Mouse (Mus musculus): ENCODE measurements at regions not wholly inside any gene's neighbourhood (a gene's known extent, or its start where the extent isn't known, plus 50 kb on each side); places are given as distances from the start of the nearest gene placed in this dataset.
"Not testable (repeated sequence)": the region's sequence is repeated elsewhere in the genome, so short reads cannot be mapped to it uniquely, and the experiment has no call there.

DNA sequence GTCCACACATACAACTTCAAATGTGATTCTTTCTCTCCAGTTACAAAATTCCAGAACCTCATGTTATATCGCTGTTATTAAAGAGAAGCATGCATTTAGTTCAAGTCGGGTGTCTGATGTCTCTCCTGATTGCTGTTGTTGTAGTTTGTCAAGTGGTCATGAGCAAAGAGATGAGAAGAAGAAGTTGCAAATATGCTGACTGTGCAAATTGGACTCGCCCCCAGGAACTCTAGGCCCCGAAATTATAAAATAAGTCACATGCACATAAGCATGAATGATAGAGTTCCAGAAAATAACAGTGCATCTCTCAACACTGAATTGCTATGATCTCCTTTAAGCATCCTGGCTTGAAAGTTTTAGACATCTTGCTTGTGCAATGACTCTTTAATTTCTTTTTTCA is 53.3 kb downstream of the Kif2b start:
- no peak for DNase-seq (ENCODE audit: low spot score)

- DNase-seq (ENCODE audit: low spot score) = no peak
These were observed 98.1 kb downstream of the Kif2b start for GRCm38 (mm10) chr11:91479236-91479635.

GRCm38 (mm10) chr11:91463578-91464401 is 113.6 kb downstream of the Kif2b start:
- no peak for DNase-seq (ENCODE audit: low spot score)

- DNase-seq (ENCODE audit: low spot score) = no peak
These were observed 115.4 kb downstream of the Kif2b start for GRCm38 (mm10) chr11:91461946-91462345.

DNA sequence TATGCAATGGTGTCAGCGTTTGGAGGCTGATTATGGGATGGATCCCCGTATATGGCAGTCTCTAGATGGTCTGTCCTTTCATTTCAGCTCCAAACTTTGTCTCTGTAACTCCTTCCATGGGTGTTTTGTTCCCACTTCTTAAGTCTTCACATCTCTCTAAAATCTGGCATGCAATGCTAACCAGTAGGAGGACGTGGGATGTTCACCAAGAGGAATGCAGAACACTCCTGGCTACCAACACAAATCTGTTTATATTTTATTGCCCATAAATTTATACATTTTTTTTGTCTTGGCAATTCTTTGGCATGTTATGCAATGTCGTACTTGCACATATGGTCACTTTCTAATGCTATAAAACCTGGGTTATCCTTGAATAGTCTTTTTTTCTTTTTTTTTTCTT is 135.0 kb downstream of the Kif2b start:
- DNase-seq (ENCODE audit: low spot score) = no peak

DNA sequence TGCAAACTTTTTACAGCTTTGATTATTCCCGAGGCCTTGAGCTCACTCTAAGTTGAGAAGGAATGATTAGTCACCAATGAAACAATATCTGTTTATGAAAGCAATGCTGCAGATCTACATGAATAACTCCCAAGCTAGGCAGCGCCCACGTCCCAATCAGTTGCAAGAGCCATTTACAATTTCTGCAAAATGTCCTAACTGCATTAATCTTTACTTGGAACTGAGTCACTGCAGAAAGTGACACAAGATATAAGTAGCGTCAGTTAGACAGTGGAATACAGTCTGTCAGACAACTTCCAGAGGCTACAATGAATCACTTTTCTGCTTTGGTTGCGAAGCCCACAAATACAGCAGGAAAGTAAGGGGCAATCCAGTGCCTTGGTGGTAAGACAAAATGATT is 145.2 kb downstream of the Kif2b start:
- DNase-seq (ENCODE audit: low spot score) = no peak

DNA sequence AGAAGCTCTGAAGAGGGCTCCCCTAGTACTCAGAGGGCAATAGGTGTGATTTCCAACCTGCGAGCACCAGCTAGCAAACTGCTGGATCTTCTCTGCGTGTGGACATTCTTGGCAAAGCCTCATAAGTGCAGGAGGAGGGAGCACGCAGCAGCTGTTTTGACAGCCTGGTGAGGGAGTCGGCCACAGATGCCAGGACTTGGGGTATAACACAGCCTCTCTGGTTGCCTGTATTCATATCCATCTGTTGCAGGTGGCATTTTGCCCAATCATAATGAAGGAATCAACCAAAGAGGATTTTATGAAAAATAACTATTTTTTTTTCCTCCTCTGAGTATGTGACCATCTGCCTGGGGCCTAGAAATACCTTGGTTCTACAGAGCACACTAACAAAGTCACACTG is 150.6 kb downstream of the Kif2b start:
- DNase-seq (ENCODE audit: low spot score) = no peak

- DNase-seq (ENCODE audit: low spot score) = no peak
These were observed 190.2 kb downstream of the Kif2b start for GRCm38 (mm10) chr11:91387172-91387571.

DNA sequence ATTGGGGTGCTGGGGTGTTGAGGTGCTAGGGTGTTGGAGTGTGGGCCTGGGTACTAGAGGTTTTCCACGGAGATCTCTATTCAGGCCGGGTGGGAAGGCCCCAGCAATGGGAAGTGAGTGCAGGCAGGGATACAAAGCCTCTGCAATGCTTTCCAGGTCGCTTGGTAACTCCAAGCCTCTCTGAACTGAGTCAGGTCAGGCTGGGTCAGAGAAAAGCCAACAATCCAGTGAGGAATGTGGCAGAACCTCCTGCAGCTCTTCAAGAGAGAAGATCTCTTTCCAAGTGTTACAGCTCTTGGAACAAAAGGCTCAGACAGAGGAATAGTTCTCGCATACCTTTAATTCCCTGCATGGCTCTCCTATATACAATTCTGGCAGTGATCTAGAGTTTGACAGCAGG is 220.3 kb downstream of the Kif2b start:
- peak; percentile 25 for DNase-seq (ENCODE audit: low spot score)

DNA sequence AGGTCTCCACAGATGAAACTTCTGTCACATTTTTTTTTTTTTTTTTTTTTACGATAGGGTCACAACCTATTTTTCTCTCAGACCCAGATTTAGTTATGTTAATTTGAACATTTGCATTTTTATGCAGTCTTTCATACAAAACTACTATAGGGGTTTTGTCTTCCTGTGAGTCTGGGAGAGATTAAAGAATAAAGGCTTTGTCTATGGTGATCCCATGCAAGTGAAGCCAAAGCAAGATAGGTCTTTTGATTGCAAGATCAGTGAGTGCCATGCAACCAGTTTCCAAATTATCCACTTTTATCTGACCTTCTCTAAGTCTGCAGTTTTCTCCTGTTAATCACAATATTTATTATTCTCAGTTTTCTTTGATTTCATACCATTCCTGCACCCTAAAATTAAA is 234.7 kb downstream of the Kif2b start:
- DNase-seq (ENCODE audit: low spot score) = no peak

DNA sequence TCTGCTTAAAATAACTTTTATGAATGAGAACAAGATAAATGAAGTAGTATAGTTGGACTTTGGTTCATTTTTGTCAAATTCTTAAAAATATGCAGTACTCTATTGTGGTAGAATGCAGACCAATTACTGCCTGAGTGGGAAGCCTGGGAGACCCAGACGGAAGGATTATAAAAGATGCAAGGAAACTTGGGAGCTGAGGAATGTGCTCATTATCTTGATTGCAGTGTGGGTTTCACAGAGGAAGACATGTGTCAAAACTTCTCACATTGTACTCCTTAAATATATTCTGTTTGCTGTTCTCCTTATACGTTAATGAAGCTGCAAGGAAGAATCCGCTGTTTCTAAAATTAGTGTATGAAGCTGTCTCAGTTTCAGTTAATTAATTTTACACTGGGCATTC is 244.3 kb downstream of the Kif2b start:
- DNase-seq (ENCODE audit: low spot score) = no peak

GRCm38 (mm10) chr11:91327543-91327942 is 249.8 kb downstream of the Kif2b start:
- no peak for DNase-seq (ENCODE audit: low spot score)

GRCm38 (mm10) chr11:91310212-91310742 is 267.1 kb downstream of the Kif2b start:
- no peak for DNase-seq (ENCODE audit: low spot score)

- DNase-seq (ENCODE audit: low spot score) = no peak
These were observed 287.9 kb downstream of the Kif2b start for GRCm38 (mm10) chr11:91289194-91290123.

DNA sequence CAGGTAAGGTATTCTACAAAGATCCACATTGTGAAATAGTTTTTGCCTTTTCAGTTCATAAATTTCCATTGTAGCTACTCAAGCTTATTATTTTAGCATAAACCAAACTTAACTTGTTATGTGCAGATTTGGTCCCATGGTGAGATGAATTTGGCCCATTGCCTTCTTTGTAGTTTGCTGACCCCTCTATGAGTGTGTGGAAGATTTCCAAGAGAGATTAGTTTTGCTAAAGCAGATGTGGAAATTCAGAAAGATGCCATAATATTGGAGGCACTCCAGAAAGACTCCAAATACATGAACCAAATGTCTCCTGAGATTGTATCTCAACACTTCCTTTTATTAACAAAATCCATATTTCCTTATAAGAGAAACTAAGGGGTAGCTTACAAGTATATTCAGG is 291.0 kb downstream of the Kif2b start:
- no peak for DNase-seq (ENCODE audit: low spot score)

- DNase-seq (ENCODE audit: low spot score) = no peak
These were observed 315.1 kb downstream of the Kif2b start for GRCm38 (mm10) chr11:91262216-91262615.

DNA sequence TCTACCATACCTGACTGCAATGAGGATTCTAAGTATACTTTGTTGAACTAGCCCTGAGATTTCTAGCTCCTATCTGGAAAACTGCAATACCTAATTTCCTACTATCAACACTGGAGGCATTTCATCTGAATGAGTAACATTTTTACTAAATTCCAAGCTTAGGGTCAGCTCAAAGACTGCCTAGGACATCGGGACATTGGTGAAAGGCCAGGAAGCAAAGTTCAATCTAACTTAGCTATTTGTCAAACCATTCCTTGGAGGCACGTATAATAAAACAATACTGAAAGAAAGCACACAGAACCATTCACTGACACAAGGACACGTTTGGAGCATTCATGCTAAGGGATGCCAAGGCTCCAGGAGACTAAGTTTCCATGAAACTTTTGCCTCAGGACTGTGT is 335.3 kb downstream of the Kif2b start:
- DNase-seq (ENCODE audit: low spot score) = not testable (repeated sequence)

DNA sequence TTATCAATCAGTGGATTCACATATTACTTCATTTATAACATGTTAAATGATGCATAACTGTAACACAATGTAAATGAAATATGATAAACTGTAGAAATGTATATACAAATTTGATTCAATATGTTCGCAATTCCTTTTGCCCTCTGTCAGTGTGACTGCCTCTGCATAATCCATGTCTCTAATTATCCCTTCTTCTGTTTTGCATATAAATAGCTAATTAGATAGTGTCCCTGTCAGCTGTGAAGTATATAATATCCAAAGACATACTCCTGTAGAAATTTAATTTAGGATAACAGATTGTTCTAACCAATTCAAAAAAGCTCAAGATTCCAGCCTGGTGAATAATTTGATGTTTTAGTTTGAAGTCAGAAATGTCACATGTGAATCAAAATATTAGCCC is 361.2 kb downstream of the Kif2b start:
- DNase-seq (ENCODE audit: low spot score) = no peak

- DNase-seq (ENCODE audit: low spot score) = no peak
These were observed 364.3 kb downstream of the Kif2b start for GRCm38 (mm10) chr11:91213104-91213503.

GRCm38 (mm10) chr11:91206470-91206869 is 370.9 kb downstream of the Kif2b start:
- DNase-seq (ENCODE audit: low spot score) = no peak

GRCm38 (mm10) chr11:91204416-91204815 is 372.9 kb downstream of the Kif2b start:
- DNase-seq (ENCODE audit: low spot score) = no peak

- no peak for DNase-seq (ENCODE audit: low spot score)
These were observed 380.5 kb downstream of the Kif2b start for GRCm38 (mm10) chr11:91196841-91197240.

DNA sequence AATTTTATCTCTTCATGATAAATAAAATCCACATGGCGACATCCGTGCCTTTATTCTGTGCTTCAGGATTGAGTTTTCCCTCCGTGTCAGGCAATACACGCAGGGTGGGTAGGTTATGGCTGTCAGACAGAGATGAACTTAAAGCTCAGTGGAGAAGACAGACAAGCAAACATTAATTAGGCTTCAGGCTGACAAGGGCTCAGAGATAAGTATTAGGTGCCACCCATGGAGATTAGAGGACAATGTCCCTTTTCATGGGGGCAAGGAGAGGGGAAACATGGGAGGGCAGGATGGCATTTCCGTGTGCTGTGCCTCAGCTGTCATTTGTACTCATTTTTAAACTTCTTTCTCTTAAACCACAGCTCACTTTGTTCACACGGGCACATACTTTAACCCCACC is 381.0 kb downstream of the Kif2b start:
- DNase-seq (ENCODE audit: low spot score) = no peak
